Mouse (Mus musculus) T-helper 1 cell (primary cell): Measurements from ENCODE around the gene Emx1.

Source experiments
- in situ Hi-C: fragments of 300-600 bp; cut with MboI, MseI; formaldehyde crosslinking; loops from one replicate; pipeline ENCODE4 v1.15.1; 2025; ENCODE audit warnings: high pct_unique_total_duplicates

Gene Emx1

DNA sequence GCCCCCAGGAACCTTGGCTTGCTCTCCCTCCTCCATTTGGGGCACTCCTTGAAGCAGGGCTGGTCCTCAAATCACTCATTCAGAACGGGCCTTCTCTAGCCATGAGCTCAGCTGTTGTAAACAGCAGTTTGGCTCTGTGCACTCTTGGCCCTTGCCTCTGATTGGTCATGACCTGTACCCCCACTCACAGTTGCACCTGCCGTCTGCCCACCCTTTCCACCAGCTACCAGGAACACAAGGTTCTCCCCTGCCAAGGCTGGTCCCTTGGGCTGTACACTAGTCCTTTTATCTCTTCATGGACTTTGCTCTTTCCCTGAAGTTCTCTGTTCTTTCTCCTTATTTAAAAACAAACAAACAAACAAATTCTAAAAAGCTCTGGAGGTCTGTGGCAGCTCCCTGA lies 40.3 kb downstream of the Emx1 start:
- in situ Hi-C loops: no loop called here

GRCm38 (mm10) chr6:85230762-85231161 lies 43.5 kb downstream of the Emx1 start:
- in situ Hi-C loops: loop anchor here (5.0 kb wide), 1 partner anchor 73 kb away; no protein-coding TSS in a partner anchor

GRCm38 (mm10) chr6:85231469-85231868 lies 44.2 kb downstream of the Emx1 start:
- in situ Hi-C loops: loop anchor here (5.0 kb wide), 1 partner anchor 74 kb away; no protein-coding TSS in a partner anchor

DNA sequence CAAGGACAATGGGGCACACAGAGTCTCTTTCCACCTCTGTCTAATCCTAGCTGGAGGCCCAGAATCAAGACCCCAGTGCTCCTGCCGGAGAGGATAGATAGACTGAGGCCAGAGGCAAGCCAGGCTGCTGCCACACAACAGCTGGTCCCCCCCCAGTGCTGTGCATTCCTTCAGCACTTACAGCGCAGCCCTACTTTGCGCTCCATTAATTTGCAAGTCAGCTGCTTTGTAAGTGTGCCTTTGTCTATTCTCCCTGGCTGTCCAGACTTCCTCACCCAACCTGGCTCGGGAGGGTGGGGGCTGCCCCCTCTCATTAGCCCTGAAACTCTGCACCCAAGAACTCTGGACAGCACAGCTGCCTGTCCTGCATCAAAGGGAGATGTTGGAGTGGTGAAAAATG lies 44.8 kb downstream of the Emx1 start:
- in situ Hi-C loops: loop anchor here (5.0 kb wide), 1 partner anchor 75 kb away; no protein-coding TSS in a partner anchor

DNA sequence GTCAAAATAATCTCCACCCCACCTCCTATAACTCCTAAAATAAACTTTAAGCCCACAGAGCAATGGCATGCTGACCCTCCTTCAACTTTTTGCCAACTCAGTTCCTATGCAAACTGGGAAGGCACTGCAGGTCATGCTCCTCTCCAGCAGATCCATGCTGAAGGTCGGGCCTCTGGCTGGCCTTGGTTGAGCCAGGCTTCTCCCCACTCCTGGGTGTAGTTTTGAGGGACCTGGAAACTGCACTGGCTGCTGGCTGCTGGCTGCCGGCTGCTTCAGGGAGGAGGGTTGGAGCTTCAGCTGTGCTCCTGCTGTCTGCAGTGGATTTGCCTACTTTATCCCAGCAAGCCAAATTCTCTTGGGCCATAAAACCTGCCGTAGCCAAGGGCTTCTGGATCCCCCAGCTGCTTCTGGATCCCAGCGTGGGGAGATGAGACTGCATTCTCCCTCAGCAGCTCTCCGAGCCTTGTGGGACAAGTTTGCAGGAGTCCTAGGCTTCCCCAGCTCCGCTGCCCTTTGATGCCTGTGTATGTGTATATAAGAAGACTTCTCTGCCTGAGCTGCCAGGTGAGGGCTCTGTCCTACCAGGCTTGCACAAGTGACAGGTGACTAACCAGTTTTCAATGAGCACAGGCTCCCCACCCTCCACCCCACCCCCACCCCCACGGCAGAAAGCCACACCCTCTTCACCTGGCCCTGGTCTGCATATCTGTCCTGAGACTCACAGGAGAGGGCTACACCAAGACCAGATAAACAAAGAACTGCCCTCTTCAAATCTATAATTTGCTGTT lies 45.8 kb downstream of the Emx1 start:
- in situ Hi-C loops: loop anchor here (5.0 kb wide), 1 partner anchor 76 kb away; no protein-coding TSS in a partner anchor

- in situ Hi-C loops: loop anchor here (5.0 kb wide), 1 partner anchor 77 kb away; no protein-coding TSS in a partner anchor
These were observed 47.6 kb downstream of the Emx1 start for GRCm38 (mm10) chr6:85234796-85235195.

DNA sequence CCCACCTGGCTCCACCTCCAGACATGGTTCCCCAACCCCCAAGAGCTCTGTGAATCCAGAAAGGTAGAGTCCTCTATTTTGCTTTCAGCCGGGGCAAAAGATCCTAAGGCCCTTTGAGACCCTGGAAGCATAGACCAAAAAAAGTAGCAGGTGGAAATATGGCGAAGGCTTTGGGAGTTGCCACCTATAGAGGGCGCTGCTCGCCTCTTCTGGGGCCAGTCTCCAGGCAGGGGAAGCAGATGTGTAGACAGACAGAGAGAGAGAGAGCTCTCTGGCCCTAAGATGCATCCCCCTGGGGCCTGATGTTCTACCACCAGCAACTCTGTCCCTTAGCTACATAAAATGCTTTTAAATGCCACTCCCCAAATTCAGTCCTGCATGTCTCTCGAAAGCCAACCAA lies 49.8 kb downstream of the Emx1 start:
- in situ Hi-C loops: no loop called here

- in situ Hi-C loops: no loop called here
These were observed 50.5 kb downstream of the Emx1 start for GRCm38 (mm10) chr6:85237595-85238337.

GRCm38 (mm10) chr6:85239044-85239489 lies 51.8 kb downstream of the Emx1 start:
- in situ Hi-C loops: no loop called here

- in situ Hi-C loops: loop anchor here (10.0 kb wide), 1 partner anchor 1625 kb away; no protein-coding TSS in a partner anchor
These were observed 62.6 kb downstream of the Emx1 start for GRCm38 (mm10) chr6:85249821-85250220.

DNA sequence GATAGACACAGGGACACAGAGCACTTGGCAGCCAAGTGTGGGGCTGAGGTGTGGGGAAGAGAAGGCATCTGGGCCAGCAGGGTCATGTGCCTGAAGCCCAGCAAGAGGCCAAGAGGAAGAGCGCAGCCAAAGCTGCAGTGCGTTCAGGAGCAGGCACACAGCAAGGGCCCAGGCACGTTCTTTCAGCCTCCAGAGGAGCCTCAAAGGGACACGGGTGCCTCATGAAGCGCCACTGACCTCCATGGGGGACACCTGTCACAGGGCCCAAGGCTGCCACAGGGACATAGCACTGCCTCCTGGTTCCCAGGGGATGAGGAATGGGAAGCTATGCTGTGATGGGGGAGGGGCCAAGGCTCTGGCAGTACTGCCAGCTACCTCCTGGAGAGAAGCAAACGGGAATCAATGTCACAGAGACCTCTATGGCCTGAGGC lies 63.6 kb downstream of the Emx1 start:
- in situ Hi-C loops: loop anchor here (10.0 kb wide), 1 partner anchor 1624 kb away; no protein-coding TSS in a partner anchor

GRCm38 (mm10) chr6:85252251-85253058 lies 65.2 kb downstream of the Emx1 start:
- in situ Hi-C loops: loop anchor here (10.0 kb wide), 1 partner anchor 1622 kb away; no protein-coding TSS in a partner anchor

GRCm38 (mm10) chr6:85253275-85253674 lies 66.0 kb downstream of the Emx1 start:
- in situ Hi-C loops: loop anchor here (10.0 kb wide), 1 partner anchor 1622 kb away; no protein-coding TSS in a partner anchor
